Comparison of ENCODE assay signal across 8 mouse cellular contexts in the genomic region with DNA sequence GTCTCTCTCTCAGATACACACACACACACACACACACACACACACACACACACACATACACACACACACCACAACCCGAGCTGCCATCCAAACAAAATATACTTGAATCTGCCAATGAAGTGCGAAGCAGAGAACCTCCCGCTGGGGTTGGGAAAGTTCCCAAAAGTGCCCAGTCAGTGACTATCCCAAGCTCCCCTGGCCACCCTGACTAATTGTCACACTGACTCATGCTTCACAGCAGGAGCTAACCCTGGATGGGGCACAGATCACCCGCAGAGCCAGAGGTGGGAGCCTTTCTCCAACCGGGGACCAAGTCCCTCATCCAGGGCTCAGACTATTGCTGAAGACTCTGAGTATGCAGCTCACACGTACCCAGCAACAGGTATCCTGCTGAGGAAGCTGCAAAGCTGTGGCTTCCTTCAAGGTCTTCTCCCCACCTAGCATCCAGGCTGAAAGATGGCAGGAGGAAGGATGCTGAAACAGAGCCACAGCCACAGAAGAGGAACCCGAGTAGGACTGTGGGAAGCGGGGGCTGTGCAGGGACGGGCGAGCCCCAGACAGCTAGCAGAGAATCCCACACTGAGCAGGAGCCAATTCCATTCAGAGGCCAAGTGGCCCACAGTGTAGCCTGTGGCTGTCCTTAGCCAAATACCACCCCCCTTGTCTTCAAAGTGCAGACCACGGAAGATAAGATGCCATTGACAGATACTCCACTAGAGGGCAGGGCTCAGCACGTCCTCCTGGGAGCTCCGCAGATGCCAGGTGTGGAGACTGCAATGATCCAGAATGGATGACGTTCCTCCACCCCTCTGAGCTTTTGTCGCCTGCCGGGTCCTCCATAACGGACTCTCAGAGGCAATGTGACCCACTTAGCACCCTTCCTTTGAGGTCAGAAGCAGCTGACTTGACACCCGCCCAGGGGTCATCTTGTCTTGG. TPM values are rescaled to one million over a fixed set of nuclear protein-coding genes. Genes with fewer than 3 reads are reported as not detected.
DNase-seq lines count a peak whose midpoint lies in the region; ATAC-seq and TF ChIP-seq lines count a peak whose summit lies in the region.

No protein-coding gene starts in this region.

- H3K27me3 ChIP-seq in cerebellum, adult 2 months (ENCODE audit: control insufficient read depth, insufficient read depth, low read length): no peaks in the 10 kb centered on the region

- WGBS in cerebellum, adult 2 months: 5% methylated on average over 18 of the region's 18 CpGs

- peaks cover 5% of the 10 kb centered on the region for H3K4me1 ChIP-seq in cerebellum, adult 2 months (ENCODE audit: control insufficient read depth, insufficient read depth, low read length)

- peak; percentile 90 for TF ChIP-seq CTCF in cerebellum, adult 2 months (IDR thresholded peaks at IDR 0.05; ENCODE audit: borderline replicate concordance, insufficient read depth, low read depth, low read length)

- peak overlapping the region; percentile 23 for H3K4me3 ChIP-seq in cerebellum, adult 2 months (replicated peaks; ENCODE audit: insufficient read depth, low read depth, low read length)

- no peak overlapping the region for H3K27ac ChIP-seq in cerebellum, adult 2 months (ENCODE audit: insufficient read depth, low read length)

- TF ChIP-seq POLR2A in cerebellum, adult 2 months (IDR thresholded peaks at IDR 0.05; ENCODE audit: borderline replicate concordance, insufficient read depth, low read length): no peak

- peak; percentile 40 to 61 for ATAC-seq in hematopoietic stem cell, adult 5-6 weeks (replicated peaks in 1 of 2; ENCODE audit: insufficient read depth in 1 of 2, low FRiP score in 2 of 2, low TSS enrichment in 1 of 2, low read depth in 1 of 2, poor library complexity in 2 of 2, severe bottlenecking in 2 of 2)

- DNase-seq in R1 (ENCODE audit: low read depth, low spot score): peak; percentile 62
- peak; percentile 61 to 68 for DNase-seq in cerebellum, adult 2 months
- peak; percentile 64 for DNase-seq in forelimb bud, embryonic 11.5 days (ENCODE audit: low read depth, low spot score)
- peak; percentile 65 to 76 for DNase-seq in layer of hippocampus, postnatal 10 days (ENCODE audit: low spot score in 2 of 2)
- peak; percentile 16 for DNase-seq in lung, postnatal 25 days (ENCODE audit: low spot score)
- DNase-seq in right cerebral cortex, postnatal 25 days: peak; percentile 51
- no peak for DNase-seq in urinary bladder, adult 2 months (ENCODE audit: low spot score)

RNA-seq across cellular contexts. Expression of a gene that starts 48.9 kb away (rescaled TPM):
- polyA plus RNA-seq in cerebellum, adult 2 months (2012; rRNA removed): 37.5 and 48.1 TPM in 2 replicates
- total RNA-seq in hematopoietic stem cell, adult 5-6 weeks (2017): not detected in 2 replicates
- 10 to 100 TPM; 31.6 to 35.8 TPM for total RNA-seq in layer of hippocampus, postnatal 10 days (2021)
- polyA plus RNA-seq in urinary bladder, adult 2 months (2012; rRNA removed): 0.84 and 0.91 TPM in 2 replicates

Comparison
In these comparisons a context has a peak if more than half of its experiments do, and no peak if none do; other contexts are left out.
1. RNA of a gene that starts 48.9 kb away (total RNA-seq): 31.6 to 35.8 TPM in layer of hippocampus, postnatal 10 days; not detected in hematopoietic stem cell, adult 5-6 weeks; every median in the first group is over 10 times any median in the second.